9 mouse cellular contexts compared by ENCODE assay signal in genomic region chr11:115970006-115970673, GRCm38 (mm10). TPM values are rescaled to one million over a fixed set of nuclear protein-coding genes. Genes with fewer than 3 reads are reported as not detected.
DNase-seq lines count a peak whose midpoint lies in the region; ATAC-seq and TF ChIP-seq lines count a peak whose summit lies in the region.
"Had no signal": no experiment of that assay in that cellular context is flagged by ENCODE, and none has a peak within 500 bp of the region (broad histone marks: within the 10 kb centered on the region; RNA-seq: fewer than 3 reads in every experiment).

No protein-coding gene starts in this region.

- H3K4me3 ChIP-seq in heart, embryonic 12.5 days, result no peak overlapping the region
- peak overlapping the region in 1 of 2 experiments; percentile 18; a peak in 1 of 4 replicates for H3K4me3 ChIP-seq in ES-E14 (ENCODE audit: insufficient read depth in 1 of 2, low read depth in 1 of 2, low read length in 2 of 2, poor library complexity in 1 of 2, severe bottlenecking in 1 of 2)
- H3K4me3 ChIP-seq in intestine, embryonic 15.5 days (replicated peaks), result no peak overlapping the region

- H3K27me3 ChIP-seq in heart, embryonic 12.5 days (replicated peaks), result peaks cover 21% of the 10 kb centered on the region
- peaks cover 10% of the 10 kb centered on the region; the same call in 1 of the 2 replicates for H3K27me3 ChIP-seq in intestine, embryonic 15.5 days (replicated peaks)

- no peak overlapping the region for H3K9ac ChIP-seq in heart, embryonic 12.5 days
- H3K9ac ChIP-seq in ES-E14 (ENCODE audit: insufficient read depth, low read depth, low read length, poor library complexity, severe bottlenecking), result peak overlapping the region; percentile 73
- no peak overlapping the region for H3K9ac ChIP-seq in intestine, embryonic 15.5 days
- H3K9ac ChIP-seq: liver, postnatal 0 days had no signal

- WGBS in heart, embryonic 12.5 days, result 62% methylated on average over 15 of the region's 15 CpGs
- 39% methylated on average over 15 of the region's 15 CpGs for WGBS in intestine, embryonic 15.5 days

- no peak overlapping the region for H3K4me2 ChIP-seq in heart, embryonic 12.5 days
- H3K4me2 ChIP-seq in intestine, embryonic 15.5 days (replicated peaks), result no peak overlapping the region

- peaks cover 18% of the 10 kb centered on the region for H3K4me1 ChIP-seq in heart, embryonic 12.5 days (replicated peaks)
- peaks cover 11 to 24% of the 10 kb centered on the region in 2 experiments for H3K4me1 ChIP-seq in ES-E14 (ENCODE audit: control insufficient read depth in 2 of 2, insufficient read depth in 2 of 2, low read length in 2 of 2, poor library complexity in 1 of 2)
- H3K4me1 ChIP-seq in intestine, embryonic 15.5 days (replicated peaks), result peaks cover 18% of the 10 kb centered on the region

- in situ Hi-C loops in ES-E14 (cut with MboI; ENCODE audit: low sequenced_read_pairs in 2 of 2, unreplicated experiment in 2 of 2), result no loop called here

- H3K36me3 ChIP-seq in heart, embryonic 12.5 days, result peaks cover 21% of the 10 kb centered on the region
- H3K36me3 ChIP-seq in ES-E14 (ENCODE audit: control insufficient read depth, insufficient read depth, low read length, poor library complexity, severe bottlenecking), result peaks cover 4% of the 10 kb centered on the region
- H3K36me3 ChIP-seq in intestine, embryonic 15.5 days, result peaks cover 15% of the 10 kb centered on the region

- peak overlapping the region; percentile 20 for H3K27ac ChIP-seq in heart, embryonic 12.5 days (ENCODE audit: poor library complexity, severe bottlenecking)
- peak overlapping the region; percentile 79 for H3K27ac ChIP-seq in ES-E14 (ENCODE audit: insufficient read depth, low read depth, low read length, poor library complexity, severe bottlenecking)
- peak overlapping the region; percentile 55; the same call in 1 of the 2 replicates for H3K27ac ChIP-seq in intestine, embryonic 15.5 days

- no peak for DNase-seq in heart, adult 8-10 months (ENCODE audit: low spot score)
- DNase-seq in ES-E14 (ENCODE audit: low read depth, low spot score), result peak; percentile 47
- peak; percentile 34 to 56 for DNase-seq in kidney, postnatal 4 days
- no peak for DNase-seq in spleen, postnatal 14 days (ENCODE audit: low spot score in 2 of 2)
- no peak for DNase-seq in frontal cortex, postnatal 14 days (ENCODE audit: low spot score in 2 of 2)
- no peak for DNase-seq in embryo, embryonic 10 days (ENCODE audit: low spot score)
- DNase-seq: liver, postnatal 0 days had no signal

- H3K9me3 ChIP-seq in heart, embryonic 12.5 days (replicated peaks), result peaks cover 7% of the 10 kb centered on the region; the same call in 1 of the 2 replicates
- H3K9me3 ChIP-seq in ES-E14 (ENCODE audit: control insufficient read depth, insufficient read depth, low read depth, low read length), result no peaks in the 10 kb centered on the region
- H3K9me3 ChIP-seq in intestine, embryonic 15.5 days, result no peaks in the 10 kb centered on the region; the same call in 1 of the 2 replicates

- no peak for ATAC-seq in heart, embryonic 12.5 days (ENCODE audit: insufficient number of reproducible peaks, low FRiP score)
- 0 out of 2 replicates have a peak, but pooled peaks have one; percentile 1 for ATAC-seq in intestine, embryonic 15.5 days
- ATAC-seq: liver, postnatal 0 days had no signal

TF ChIP-seq in ES-E14, 5 proteins besides CTCF, POLR2A, EP300 and RAD21:
- TF ChIP-seq CHD2 (IDR thresholded peaks at IDR 0.05; ENCODE audit: low read depth, low read length) (no peak), ZC3H11A (IDR thresholded peaks at IDR 0.05; ENCODE audit: borderline replicate concordance, low read depth, low read length) (no peak), ZNF384 (IDR thresholded peaks at IDR 0.05; ENCODE audit: low read depth, low read length) (no peak), MAFK (IDR thresholded peaks at IDR 0.05; ENCODE audit: insufficient read depth, low read depth, low read length) (no peak), HCFC1 (IDR thresholded peaks at IDR 0.05; ENCODE audit: borderline replicate concordance, insufficient read depth, low read length) (no peak)

RNA-seq across cellular contexts. Expression of gene Itgb4, which starts 4.4 kb away (rescaled TPM):
- 2.0 and 2.7 TPM in 2 replicates for polyA plus RNA-seq in heart, embryonic 12.5 days (2016; fragmentation: Nextera tagmentation; extraction: Ambion mirVana)
- 1 to 10 TPM; 2.3 to 3.1 (median 3.0) TPM for total RNA-seq in heart, adult 8-10 months (2022)
- 9.6 and 26.3 TPM in 2 replicates for total RNA-seq in ES-E14 (2012; rRNA removed)
- polyA plus RNA-seq in intestine, embryonic 15.5 days (2015; fragmentation: Nextera tagmentation; extraction: Ambion mirVana), result 7.9 and 10.0 TPM in 2 replicates

RNA-seq across cellular contexts. Expression of gene Recql5, which starts 36.9 kb away (rescaled TPM):
- 13.8 and 17.3 TPM in 2 replicates for polyA plus RNA-seq in heart, embryonic 12.5 days (2016; fragmentation: Nextera tagmentation; extraction: Ambion mirVana)
- 10 to 100 TPM in 1 of 4 experiments, 1 to 10 TPM in 3; 6.8 to 14.7 (median 8.2) TPM for total RNA-seq in heart, adult 8-10 months (2022)
- total RNA-seq in ES-E14 (2012; rRNA removed), result 28.0 and 40.8 TPM in 2 replicates
- polyA plus RNA-seq in intestine, embryonic 15.5 days (2015; fragmentation: Nextera tagmentation; extraction: Ambion mirVana), result 16.2 and 21.0 TPM in 2 replicates

RNA-seq across cellular contexts. Expression of gene Sap30bp, which starts 37.1 kb away (rescaled TPM):
- 29.4 and 32.2 TPM in 2 replicates for polyA plus RNA-seq in heart, embryonic 12.5 days (2016; fragmentation: Nextera tagmentation; extraction: Ambion mirVana)
- 10 to 100 TPM; 14.7 to 21.3 (median 16.2) TPM for total RNA-seq in heart, adult 8-10 months (2022)
- 52.1 and 63.5 TPM in 2 replicates for total RNA-seq in ES-E14 (2012; rRNA removed)
- 31.6 and 38.2 TPM in 2 replicates for polyA plus RNA-seq in intestine, embryonic 15.5 days (2015; fragmentation: Nextera tagmentation; extraction: Ambion mirVana)

RNA-seq across cellular contexts. Expression of gene Galk1, which starts 42.4 kb away (rescaled TPM):
- 151 and 152 TPM in 2 replicates for polyA plus RNA-seq in heart, embryonic 12.5 days (2016; fragmentation: Nextera tagmentation; extraction: Ambion mirVana)
- total RNA-seq in heart, adult 8-10 months (2022), result 10 to 100 TPM; 12.5 to 16.0 (median 15.0) TPM
- total RNA-seq in ES-E14 (2012; rRNA removed), result 144 and 195 TPM in 2 replicates
- 274 and 302 TPM in 2 replicates for polyA plus RNA-seq in intestine, embryonic 15.5 days (2015; fragmentation: Nextera tagmentation; extraction: Ambion mirVana)

RNA-seq across cellular contexts. Expression of gene H3f3b, which starts 57.6 kb away (rescaled TPM):
- polyA plus RNA-seq in heart, embryonic 12.5 days (2016; fragmentation: Nextera tagmentation; extraction: Ambion mirVana), result 742 and 759 TPM in 2 replicates
- 100 to 1,000 TPM in 3 of 4 experiments, 10 to 100 TPM in 1; 92.7 to 141 (median 123) TPM for total RNA-seq in heart, adult 8-10 months (2022)
- 504 and 729 TPM in 2 replicates for total RNA-seq in ES-E14 (2012; rRNA removed)
- 1,398 and 1,618 TPM in 2 replicates for polyA plus RNA-seq in intestine, embryonic 15.5 days (2015; fragmentation: Nextera tagmentation; extraction: Ambion mirVana)

Comparison
In these comparisons a context has a peak if more than half of its experiments do, and no peak if none do; other contexts are left out.
1. H3K27ac ChIP-seq: peak in every context shown above with its lines; median percentile 79 in ES-E14; 55 in intestine, embryonic 15.5 days; 20 in heart, embryonic 12.5 days.
2. DNase-seq: peak in ES-E14 (single experiment) and kidney, postnatal 4 days (2 of 2); none in heart, adult 8-10 months (single experiment), spleen, postnatal 14 days (0 of 2), frontal cortex, postnatal 14 days (0 of 2) and embryo, embryonic 10 days (single experiment).